Mouse (Mus musculus) bone marrow macrophage, adult 2 months (primary cell): ENCODE results near the gene Rock2.

ENCODE experiments used
- CTCF ChIP-seq: IDR thresholded peaks from 2 replicates; pipeline ENCODE4 v1.5.1; 2012; ENCODE audit warnings: low read depth, mild to moderate bottlenecking, low read length, moderate library complexity
- POLR2A ChIP-seq: IDR thresholded peaks from 2 replicates; pipeline ENCODE4 v1.6.1; 2012; ENCODE audit warnings: mild to moderate bottlenecking, low read depth, low read length, borderline replicate concordance

DNA sequence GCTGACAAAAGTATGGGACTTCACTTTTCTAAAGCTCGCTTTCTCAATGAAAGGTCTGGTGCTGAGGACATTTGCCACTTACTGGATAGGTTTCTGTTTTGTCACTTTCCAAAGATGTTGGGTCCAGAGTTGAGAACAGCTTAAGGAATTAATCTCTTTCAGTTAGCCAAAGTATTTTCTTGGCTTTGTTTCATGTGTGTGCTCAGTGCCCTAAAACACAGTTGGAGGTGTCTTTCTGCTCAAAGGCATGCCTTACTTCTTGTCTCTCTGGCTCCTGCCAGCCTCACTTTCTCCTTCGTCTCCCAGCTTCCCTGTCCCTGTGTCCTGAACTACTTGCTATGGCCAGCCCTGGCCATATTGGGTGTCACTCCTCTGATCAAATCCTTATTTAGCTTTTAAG is 96.7 kb downstream of the Rock2 start:
- no peak for TF ChIP-seq CTCF
- no peak for TF ChIP-seq POLR2A
